Mouse (Mus musculus): ENCODE measurements at regions not wholly inside any gene's neighbourhood (a gene's known extent, or its start where the extent isn't known, plus 50 kb on each side); places are given as distances from the start of the nearest gene placed in this dataset.

- DNase-seq: no peak
Observed at GRCm38 (mm10) chr17:78023507-78024355, 176.3 kb upstream of the Crim1 start.

GRCm38 (mm10) chr17:78024356-78024723 lies 175.7 kb upstream of the Crim1 start:
- DNase-seq: no peak

GRCm38 (mm10) chr17:78025294-78025693 lies 174.8 kb upstream of the Crim1 start:
- no peak for DNase-seq

GRCm38 (mm10) chr17:78035648-78036047 lies 164.4 kb upstream of the Crim1 start:
- peak in 1 of 2 experiments; percentile 43 for DNase-seq

- no peak for DNase-seq
Observed at GRCm38 (mm10) chr17:78040338-78040737, 159.7 kb upstream of the Crim1 start.

- DNase-seq: peak in 1 of 2 experiments; percentile 12
Observed at GRCm38 (mm10) chr17:78041204-78041603, 158.8 kb upstream of the Crim1 start.

- peak in 1 of 2 experiments; percentile 2 for DNase-seq
Observed at GRCm38 (mm10) chr17:78049766-78050165, 150.3 kb upstream of the Crim1 start.

GRCm38 (mm10) chr17:78050203-78050602 lies 149.8 kb upstream of the Crim1 start:
- peak in 1 of 2 experiments; percentile 8 for DNase-seq

- no peak for DNase-seq
Observed at GRCm38 (mm10) chr17:78075892-78076291, 124.2 kb upstream of the Crim1 start.

- DNase-seq: no peak
Observed at GRCm38 (mm10) chr17:78078381-78078780, 121.7 kb upstream of the Crim1 start.

GRCm38 (mm10) chr17:78084419-78084818 lies 115.6 kb upstream of the Crim1 start:
- no peak for DNase-seq

- no peak for DNase-seq
Observed at GRCm38 (mm10) chr17:78086963-78087362, 113.1 kb upstream of the Crim1 start.

GRCm38 (mm10) chr17:78097699-78098098 lies 102.3 kb upstream of the Crim1 start:
- DNase-seq: no peak

- peak in 1 of 2 experiments; percentile 46 for DNase-seq
Observed at GRCm38 (mm10) chr17:78108793-78109192, 91.3 kb upstream of the Crim1 start.

GRCm38 (mm10) chr17:78109364-78110222 lies 90.5 kb upstream of the Crim1 start:
- DNase-seq: peak in 1 of 2 experiments; percentile 2

- DNase-seq: no peak
Observed at GRCm38 (mm10) chr17:78132116-78132515, 67.9 kb upstream of the Crim1 start.

GRCm38 (mm10) chr17:78137986-78138385 lies 62.1 kb upstream of the Crim1 start:
- no peak for DNase-seq

GRCm38 (mm10) chr17:78140660-78141059 lies 59.4 kb upstream of the Crim1 start:
- DNase-seq: no peak

- DNase-seq: no peak
Observed at GRCm38 (mm10) chr17:78141136-78141535, 58.9 kb upstream of the Crim1 start.

GRCm38 (mm10) chr17:78142431-78142830 lies 57.6 kb upstream of the Crim1 start:
- DNase-seq: no peak

- DNase-seq: no peak
Observed at GRCm38 (mm10) chr17:78145335-78145734, 54.7 kb upstream of the Crim1 start.
